Mouse (Mus musculus) bone marrow, adult 2 months (tissue): ENCODE data around the gene Sh3rf1.

ENCODE experiments used
- CTCF ChIP-seq: fragments of 200-500 bp; IDR thresholded peaks from 2 replicates; pipeline ENCODE4 v1.5.1; 2011; ENCODE audit warnings: low read length, control low read depth; ENCODE audit not compliant: control insufficient read depth, insufficient read depth
- POLR2A ChIP-seq: fragments of 200-500 bp; IDR thresholded peaks from 2 replicates; pipeline ENCODE4 v1.6.1; 2011; ENCODE audit warnings: low read depth, mild to moderate bottlenecking, control low read depth, low read length, borderline replicate concordance; ENCODE audit not compliant: control insufficient read depth

DNA sequence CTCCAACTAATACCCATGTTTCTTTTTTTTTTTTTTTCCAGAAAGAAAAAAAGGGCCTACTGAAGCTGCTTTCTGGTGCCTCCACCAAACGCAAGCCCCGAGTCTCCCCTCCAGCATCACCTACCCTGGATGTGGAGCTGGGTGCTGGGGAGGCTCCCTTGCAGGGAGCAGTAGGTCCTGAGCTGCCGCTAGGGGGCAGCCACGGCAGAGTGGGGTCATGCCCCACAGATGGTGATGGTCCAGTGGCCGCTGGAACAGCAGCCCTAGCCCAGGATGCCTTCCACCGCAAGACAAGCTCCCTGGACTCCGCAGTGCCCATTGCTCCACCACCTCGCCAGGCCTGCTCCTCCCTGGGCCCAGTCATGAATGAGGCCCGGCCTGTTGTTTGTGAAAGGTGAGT, 160.9 kb downstream of the Sh3rf1 start:
- TF ChIP-seq CTCF: peak; percentile 27; the same call in 1 of the 2 replicates
- TF ChIP-seq POLR2A: no peak
